ENCODE assay signal across 30 mouse cellular contexts in the genomic region with DNA sequence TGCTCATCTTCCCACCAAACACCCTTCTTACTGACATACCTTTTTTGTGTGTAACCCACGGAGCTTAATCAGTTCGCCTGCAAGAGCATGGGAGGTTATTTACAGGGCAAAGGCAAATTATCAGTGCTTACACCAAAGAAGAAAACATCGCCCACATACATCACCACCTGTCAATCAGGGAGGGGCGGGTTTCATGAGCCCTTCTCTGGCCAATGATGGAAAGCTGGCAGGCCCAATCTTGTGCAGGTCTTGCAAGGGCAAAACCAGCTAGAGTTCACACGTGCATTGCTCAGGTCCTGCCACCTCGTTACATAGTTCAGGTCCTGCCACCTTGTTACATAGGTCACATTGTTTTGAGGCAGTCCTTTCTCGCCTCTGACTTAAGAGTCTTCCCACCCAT.
DNase-seq lines count a peak whose midpoint lies in the region; ATAC-seq lines count a peak whose summit lies in the region.
"Had no signal": no experiment of that assay in that cellular context is flagged by ENCODE, and none has a peak within 500 bp of the region (broad histone marks: within the 10 kb centered on the region; RNA-seq: fewer than 3 reads in every experiment).

No protein-coding gene starts in this region.

- no peak overlapping the region; the same call in 1 of the 2 replicates for H3K4me2 ChIP-seq in liver, embryonic 12.5 days
- H3K4me2 ChIP-seq: embryonic facial prominence, embryonic 15.5 days; forebrain, embryonic 13.5 days; limb, embryonic 15.5 days; lung, embryonic 15.5 days; midbrain, embryonic 13.5 days; stomach, embryonic 15.5 days had no signal

- peak; percentile 52 for ATAC-seq in liver, embryonic 12.5 days
- peak; percentile 51 for ATAC-seq in megakaryocyte progenitor cell, adult 5-6 weeks (replicated peaks; ENCODE audit: poor library complexity)
- ATAC-seq: forebrain, embryonic 13.5 days; intestine, embryonic 16.5 days; midbrain, embryonic 13.5 days had no signal

- intact Hi-C loops in heart, postnatal 10 days (cut with DNase I) = no loop called here

- H3K27me3 ChIP-seq in liver, embryonic 12.5 days (replicated peaks) = no peaks in the 10 kb centered on the region
- H3K27me3 ChIP-seq: CH12.LX; embryonic facial prominence, embryonic 15.5 days; forebrain, embryonic 13.5 days; limb, embryonic 15.5 days; lung, embryonic 15.5 days; stomach, embryonic 15.5 days had no signal

- H3K9ac ChIP-seq in liver, embryonic 12.5 days = no peak overlapping the region
- H3K9ac ChIP-seq: embryonic facial prominence, embryonic 15.5 days; forebrain, embryonic 13.5 days; limb, embryonic 15.5 days; lung, embryonic 15.5 days; midbrain, embryonic 13.5 days; stomach, embryonic 15.5 days had no signal

- no peaks in the 10 kb centered on the region for H3K36me3 ChIP-seq in liver, embryonic 12.5 days
- H3K36me3 ChIP-seq: embryonic facial prominence, embryonic 10.5 days; embryonic facial prominence, embryonic 15.5 days; limb, embryonic 10.5 days; limb, embryonic 15.5 days; lung, embryonic 15.5 days; midbrain, embryonic 13.5 days; stomach, embryonic 15.5 days had no signal

- peaks cover 54% of the 10 kb centered on the region for H3K4me1 ChIP-seq in liver, embryonic 12.5 days

- 32% methylated on average over 7 of the region's 7 CpGs for WGBS in liver, embryonic 12.5 days (ENCODE audit: insufficient replicate concordance)

- peak; percentile 52 for DNase-seq in urinary bladder, postnatal 14 days (ENCODE audit: low spot score)
- no peak for DNase-seq in urinary bladder, postnatal 4 days (ENCODE audit: low spot score in 2 of 2)
- DNase-seq in R1 (ENCODE audit: low read depth, low spot score) = peak; percentile 29
- no peak for DNase-seq in cerebellum, adult 9-10 months
- no peak for DNase-seq in heart, postnatal 10 days
- DNase-seq in spleen, postnatal 14 days (ENCODE audit: low spot score in 2 of 2) = no peak
- DNase-seq: adrenal gland, postnatal 10 days; cerebellum, adult 11-12 months; cerebellum, postnatal 10 days; gastrocnemius, postnatal 10 days; kidney, adult 8-10 months; kidney, postnatal 4 days; layer of hippocampus, postnatal 36 days; lung, postnatal 36 days; retina, postnatal 1 day; right cerebral cortex, postnatal 14 days had no signal

- no peak overlapping the region for H3K4me3 ChIP-seq in liver, embryonic 12.5 days
- H3K4me3 ChIP-seq: embryonic facial prominence, embryonic 10.5 days; embryonic facial prominence, embryonic 15.5 days; forebrain, embryonic 13.5 days; limb, embryonic 10.5 days; limb, embryonic 15.5 days; lung, embryonic 15.5 days; megakaryocyte, embryonic 14.5 days; midbrain, embryonic 13.5 days; stomach, embryonic 15.5 days had no signal

- H3K9me3 ChIP-seq in liver, embryonic 12.5 days (replicated peaks) = no peaks in the 10 kb centered on the region
- H3K9me3 ChIP-seq: embryonic facial prominence, embryonic 10.5 days; embryonic facial prominence, embryonic 15.5 days; forebrain, embryonic 13.5 days; limb, embryonic 10.5 days; limb, embryonic 15.5 days; lung, embryonic 15.5 days; megakaryocyte, embryonic 14.5 days; midbrain, embryonic 13.5 days; stomach, embryonic 15.5 days had no signal

- H3K27ac ChIP-seq in liver, embryonic 12.5 days = no peak overlapping the region
- H3K27ac ChIP-seq: embryonic facial prominence, embryonic 10.5 days; embryonic facial prominence, embryonic 15.5 days; forebrain, embryonic 13.5 days; kidney, postnatal 0 days; limb, embryonic 10.5 days; limb, embryonic 15.5 days; lung, embryonic 15.5 days; midbrain, embryonic 13.5 days; stomach, embryonic 15.5 days had no signal

Comparison
In these comparisons a context has a peak if more than half of its experiments do, and no peak if none do; other contexts are left out.
1. DNase-seq: peak in urinary bladder, postnatal 14 days (single experiment) and R1 (single experiment); none in urinary bladder, postnatal 4 days (0 of 2), cerebellum, adult 9-10 months (single experiment), heart, postnatal 10 days (0 of 2) and spleen, postnatal 14 days (0 of 2).